Mouse (Mus musculus): Measurements from ENCODE around the gene Nsf.

Nsf gene

DNA sequence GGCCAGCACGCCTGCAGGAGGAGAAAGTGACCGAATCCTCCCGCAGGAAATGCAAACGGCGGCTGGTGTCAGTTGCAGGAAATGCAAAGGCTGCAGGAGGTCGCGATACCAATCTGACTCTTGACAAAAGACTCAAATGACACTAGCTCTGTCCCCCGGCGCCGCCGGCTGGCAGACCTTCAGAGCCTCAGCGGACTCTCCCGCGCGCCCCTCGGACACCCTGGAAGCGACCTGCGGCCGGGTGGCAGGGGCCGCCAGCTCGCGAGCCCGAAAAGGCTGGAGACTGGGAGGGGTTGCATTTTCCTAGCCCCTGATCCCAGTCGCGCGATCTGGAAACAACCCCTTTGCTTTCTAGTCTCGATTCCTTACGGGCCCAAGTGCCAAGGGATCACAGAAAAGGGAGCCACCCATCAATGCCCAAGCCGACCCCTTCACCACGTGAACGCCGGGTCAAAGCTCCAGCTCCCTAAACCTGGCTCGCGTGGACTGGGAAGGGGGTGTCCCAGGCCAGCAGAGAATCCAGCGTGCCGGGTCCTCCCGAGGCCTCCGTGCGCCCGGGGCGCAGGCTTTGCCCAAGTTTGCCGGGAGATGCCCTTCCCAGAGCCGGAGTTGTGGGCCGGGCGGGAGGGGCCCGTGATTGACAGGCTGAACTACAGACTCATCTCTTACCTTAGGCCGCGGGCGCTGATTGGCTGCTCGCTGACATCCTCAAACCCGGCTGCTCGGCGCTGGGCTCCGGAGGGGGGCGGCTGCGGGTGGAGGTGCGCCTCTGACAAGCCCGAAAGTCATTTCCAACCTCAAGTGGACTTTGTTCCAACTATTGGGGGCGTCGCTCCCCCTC, 180.2 kb downstream of the Nsf start, which contains the start of gene Wnt3:
Wnt3 (plus strand) TSS at position 764 of the 841 bp plus-strand sequence.
- DNase-seq (ENCODE audit: low read depth, low spot score) = no peak

GRCm38 (mm10) chr11:103772505-103773386, 181.1 kb downstream of the Nsf start:
- DNase-seq (ENCODE audit: low read depth, low spot score) = no peak

Measured in embryo, embryonic 11.5 days (tissue).